Mouse (Mus musculus) CD4-positive, CD25-positive, alpha-beta regulatory T cell, adult 4 months (primary cell): ENCODE results near the gene Dpp3. TPM values are rescaled to one million over a fixed set of nuclear protein-coding genes. Genes with fewer than 3 reads are reported as not detected.
"Not testable (repeated sequence)": the region's sequence is repeated elsewhere in the genome, so short reads cannot be mapped to it uniquely, and the experiment has no call there.

ENCODE experiments used
- ATAC-seq: one replicate; pipeline ENCODE4 v1.8.0; 2017
- polyA plus RNA-seq, 2 experiments: library from polyadenylated mRNA; unstranded; fragments of 100-300 nt; shearing (Covaris generic); gene quantifications; one replicate each; pipeline ENCODE4 v1.2.1; 2017

Gene Dpp3
- 10 to 100 TPM; 39.4 to 67.8 TPM for polyA plus RNA-seq

DNA sequence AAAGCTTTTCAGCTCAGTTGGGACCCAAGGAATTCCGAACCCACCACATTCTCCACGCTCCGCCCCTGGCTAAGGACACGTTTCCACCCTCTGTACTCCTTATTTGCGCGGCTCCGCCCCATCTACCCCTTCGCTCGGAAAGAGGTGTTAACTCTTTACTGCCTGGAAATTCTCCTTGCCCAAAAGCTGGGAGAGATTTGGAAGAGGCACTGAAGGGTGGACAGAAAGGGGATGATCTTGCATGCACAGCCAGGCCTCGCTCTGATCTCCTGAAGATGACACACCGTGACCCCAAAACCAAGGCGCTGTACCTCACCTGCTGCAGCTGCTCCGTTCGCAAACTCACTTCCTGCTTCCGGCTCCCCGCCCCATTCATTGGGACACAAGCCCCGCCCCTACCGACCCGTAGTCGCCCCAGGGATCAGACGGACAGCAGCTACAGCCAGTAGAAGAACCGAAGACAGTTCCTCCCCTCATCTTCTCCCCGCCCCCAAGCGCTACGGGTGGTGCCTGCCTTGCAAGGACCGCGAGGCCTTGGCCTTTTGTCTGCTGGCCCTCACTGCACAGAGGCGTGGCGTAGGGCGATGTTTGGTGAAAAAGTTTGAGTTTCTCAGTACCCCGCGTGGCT, at the start of gene Dpp3:
Gene Dpp3, minus strand, starts transcription at position 384 of the 628 bp plus-strand sequence.
- ATAC-seq = peak; percentile 99

DNA sequence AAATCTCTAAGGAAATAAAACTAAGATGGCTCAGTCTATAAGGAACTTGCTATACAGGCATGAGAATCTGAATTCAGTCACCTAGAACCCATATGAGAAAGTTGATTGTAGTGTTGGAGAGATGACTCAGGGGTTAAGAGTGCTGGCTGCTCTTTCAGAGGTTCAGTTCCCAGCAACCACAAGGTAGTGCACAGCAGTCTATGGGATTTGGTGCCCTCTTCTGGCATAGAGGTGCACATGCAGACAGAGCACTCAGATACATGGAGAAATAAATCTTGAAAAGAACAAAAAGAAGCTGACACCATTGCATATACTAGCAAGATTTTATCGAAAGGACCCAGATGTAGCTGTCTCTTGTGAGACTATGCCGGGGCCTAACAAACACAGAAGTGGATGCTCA, 40.1 kb upstream of the Dpp3 start:
- no peak for ATAC-seq

- peak; percentile 99 for ATAC-seq
Observed at GRCm38 (mm10) chr19:4961928-4962601, 34.0 kb upstream of the Dpp3 start, which contains the start of gene Mrpl11. TSS of gene Mrpl11 (plus strand) at chr19:4962147.

DNA sequence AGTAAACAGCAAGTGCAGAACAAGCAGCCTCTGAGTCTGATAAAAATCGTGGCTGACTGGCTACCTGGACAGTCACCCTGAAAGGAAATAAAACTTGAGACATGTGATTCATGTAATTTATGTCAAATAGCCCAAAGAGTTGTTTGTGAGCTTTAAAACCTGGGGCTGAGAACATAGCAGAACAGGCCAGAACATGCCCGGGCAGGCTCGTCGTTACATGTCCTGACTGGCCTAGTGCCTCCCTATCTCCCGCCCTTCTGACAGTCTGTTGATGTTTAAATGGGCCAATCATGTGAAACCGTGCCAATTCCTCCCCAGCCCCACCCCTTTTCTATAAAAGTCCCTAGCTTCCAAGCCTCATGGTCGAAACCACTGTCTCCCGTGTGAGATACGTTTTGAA, 20.6 kb upstream of the Dpp3 start:
- ATAC-seq = not testable (repeated sequence)

- no peak for ATAC-seq
Observed at GRCm38 (mm10) chr19:4945540-4945939, 17.5 kb upstream of the Dpp3 start.

GRCm38 (mm10) chr19:4943253-4943588, 15.1 kb upstream of the Dpp3 start:
- ATAC-seq = no peak

DNA sequence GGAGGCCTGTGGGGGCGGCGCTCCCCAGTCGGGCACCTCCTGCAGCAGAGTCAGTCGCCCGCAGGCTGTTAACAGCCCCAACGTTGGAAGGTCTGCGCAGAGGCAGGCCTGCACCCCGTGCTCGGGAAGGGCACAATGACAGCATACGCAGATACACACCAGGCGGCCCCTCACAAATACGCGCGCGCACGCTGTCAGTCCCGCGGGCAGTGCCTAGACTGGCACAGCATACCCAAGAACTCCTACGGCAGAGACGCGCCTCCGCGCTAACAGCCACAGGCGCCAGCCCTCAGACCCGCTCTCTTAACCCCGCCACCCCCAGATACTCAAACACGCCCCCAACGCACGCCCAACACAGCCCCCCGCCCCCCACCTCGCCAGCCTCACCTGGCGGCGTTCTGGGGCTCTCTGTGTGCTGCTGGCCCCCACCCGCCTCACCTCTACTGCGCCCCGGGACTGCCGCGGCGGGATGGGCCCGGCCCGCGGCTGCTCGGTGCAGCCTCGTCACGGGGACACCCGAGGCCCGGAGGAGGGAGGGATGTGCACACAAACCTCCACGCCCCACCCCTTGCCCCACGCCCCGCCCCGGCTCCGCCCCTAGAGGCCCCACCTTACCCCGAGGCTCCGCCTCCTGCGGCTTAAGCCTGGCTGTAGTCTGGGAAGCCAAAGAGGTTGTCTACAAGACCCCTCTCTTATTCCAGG, 14.6 kb upstream of the Dpp3 start, which contains the start of gene Peli3:
Gene Peli3, minus strand, starts transcription at position 577 of the 702 bp plus-strand sequence.
- ATAC-seq = peak; percentile 89

GRCm38 (mm10) chr19:4937444-4938310, 9.6 kb upstream of the Dpp3 start:
- ATAC-seq = no peak

DNA sequence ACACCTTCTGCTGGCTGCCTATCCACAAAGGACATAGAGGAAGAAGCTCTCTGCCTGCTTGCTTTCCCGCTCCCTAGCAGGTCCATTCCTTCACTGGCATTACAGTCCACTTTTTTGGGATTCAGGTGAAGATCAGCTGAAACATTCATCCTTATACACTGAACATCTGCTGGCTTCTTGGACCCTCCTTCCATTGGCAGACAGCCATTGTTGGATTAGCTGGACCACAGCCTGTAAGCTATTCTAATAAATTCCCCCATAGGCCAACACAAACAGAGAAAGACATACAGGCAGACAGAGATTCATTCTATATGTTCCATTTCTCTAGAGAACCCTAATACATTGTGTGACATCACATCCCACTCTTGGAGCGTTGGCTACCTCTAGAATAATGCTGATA, 8.8 kb upstream of the Dpp3 start:
- no peak for ATAC-seq

- ATAC-seq = no peak
Observed at GRCm38 (mm10) chr19:4928781-4929180, 694 bp upstream of the Dpp3 start.

DNA sequence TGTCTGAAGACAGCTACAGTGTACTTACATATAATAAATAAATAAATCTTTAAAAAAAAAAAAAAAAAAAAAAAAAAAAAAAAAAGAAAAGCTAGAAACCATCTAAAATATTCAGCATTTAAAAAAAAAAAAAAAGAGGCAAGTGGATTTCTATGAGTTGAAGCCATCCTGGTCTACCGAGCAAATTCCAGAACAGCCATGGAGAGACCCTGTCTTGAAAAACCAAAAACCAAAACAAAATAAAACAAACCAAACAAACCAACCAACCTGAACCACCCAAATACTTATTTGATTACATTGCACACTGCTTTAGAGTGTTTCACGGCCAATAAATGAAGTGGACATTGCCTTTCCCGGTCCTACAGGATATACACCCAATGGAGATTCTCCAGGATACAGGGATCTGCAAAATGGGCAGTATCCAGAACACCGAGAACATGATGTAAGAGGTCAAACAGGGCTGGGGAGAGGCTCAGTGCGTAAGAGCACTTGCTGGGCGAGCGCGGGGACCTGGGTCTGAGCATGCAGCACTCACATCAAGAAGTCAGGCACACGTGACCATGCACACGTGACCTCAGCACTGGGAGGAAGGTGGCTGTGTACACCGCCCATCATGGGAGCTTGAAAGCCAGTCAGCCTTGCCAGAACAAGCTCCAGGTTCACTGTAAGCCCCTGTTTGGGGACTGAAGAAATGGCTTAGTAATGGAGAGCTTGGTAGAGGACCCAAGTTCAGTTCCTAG, 2.8 kb downstream of the Dpp3 start:
- ATAC-seq = no peak

DNA sequence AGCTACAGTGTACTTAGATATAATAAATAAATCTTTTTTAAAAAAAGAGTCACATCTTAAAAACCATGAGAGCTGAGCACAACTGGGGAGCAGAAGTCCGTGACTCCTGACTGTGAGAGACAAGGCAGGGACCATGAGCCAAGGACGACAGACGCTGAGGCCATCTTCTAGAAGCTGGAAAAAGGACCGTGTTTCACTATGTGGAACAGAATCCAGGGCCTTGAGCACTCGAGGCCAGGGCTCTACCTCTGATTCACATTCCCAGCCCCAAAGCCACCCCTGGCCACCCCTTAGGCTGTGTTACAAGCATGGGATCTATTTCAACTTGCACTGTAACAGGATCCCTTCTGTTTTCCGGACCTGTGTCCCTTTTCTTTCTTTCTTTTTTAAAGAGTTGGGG, 8.4 kb downstream of the Dpp3 start:
- ATAC-seq = no peak

- ATAC-seq = no peak
Observed at GRCm38 (mm10) chr19:4916827-4917226, 11.3 kb downstream of the Dpp3 start.

- no peak for ATAC-seq
Observed at GRCm38 (mm10) chr19:4915924-4916603, 12.0 kb downstream of the Dpp3 start.

- no peak for ATAC-seq
Observed at GRCm38 (mm10) chr19:4909376-4909775, 18.7 kb downstream of the Dpp3 start.

- no peak for ATAC-seq
Observed at GRCm38 (mm10) chr19:4908107-4908506, 20.0 kb downstream of the Dpp3 start.

DNA sequence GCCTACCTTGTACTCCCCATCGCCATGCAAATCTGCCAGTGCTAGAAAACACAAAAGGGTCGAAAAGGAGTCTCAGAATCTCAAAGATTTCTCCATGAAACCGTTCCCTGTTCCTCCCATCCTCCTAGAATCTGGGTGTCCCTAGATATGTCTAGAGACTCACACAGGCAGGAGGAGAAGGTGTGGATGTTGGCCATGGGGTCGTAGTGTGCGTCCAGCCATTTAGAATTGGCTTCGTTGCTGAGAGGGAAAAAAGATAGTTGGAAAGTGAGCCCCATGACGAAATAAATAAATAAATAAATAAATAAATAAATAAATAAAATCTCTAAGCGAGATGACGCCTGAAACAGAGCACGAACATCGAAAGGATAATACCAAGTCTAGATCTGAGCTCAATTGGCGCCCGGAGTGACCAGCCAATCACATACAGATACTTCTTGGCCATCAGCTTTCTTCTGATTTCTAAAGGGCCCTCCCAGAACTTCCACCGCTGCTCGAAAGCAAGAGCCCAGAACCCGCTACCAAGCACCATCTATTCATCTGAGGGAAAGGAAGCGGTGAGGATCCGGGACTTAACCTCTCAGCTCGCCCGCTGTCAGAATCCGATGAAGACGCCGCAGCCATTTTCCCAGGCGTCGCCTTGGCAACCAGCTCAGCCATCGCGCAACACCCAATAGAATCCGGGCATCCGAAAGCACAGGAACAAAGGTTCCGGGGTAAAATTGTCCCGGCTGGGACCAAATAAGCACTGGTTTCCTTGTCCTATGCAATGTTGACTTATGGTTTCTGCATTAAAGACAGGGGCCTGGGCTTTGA, 21.9 kb downstream of the Dpp3 start, which contains the start of gene Bbs1:
Gene Bbs1, minus strand, starts transcription at position 650 of the 816 bp plus-strand sequence.
- peak; percentile 97 for ATAC-seq

GRCm38 (mm10) chr19:4899888-4900287, 28.2 kb downstream of the Dpp3 start:
- no peak for ATAC-seq

- ATAC-seq = no peak
Observed at GRCm38 (mm10) chr19:4898972-4899371, 29.1 kb downstream of the Dpp3 start.

DNA sequence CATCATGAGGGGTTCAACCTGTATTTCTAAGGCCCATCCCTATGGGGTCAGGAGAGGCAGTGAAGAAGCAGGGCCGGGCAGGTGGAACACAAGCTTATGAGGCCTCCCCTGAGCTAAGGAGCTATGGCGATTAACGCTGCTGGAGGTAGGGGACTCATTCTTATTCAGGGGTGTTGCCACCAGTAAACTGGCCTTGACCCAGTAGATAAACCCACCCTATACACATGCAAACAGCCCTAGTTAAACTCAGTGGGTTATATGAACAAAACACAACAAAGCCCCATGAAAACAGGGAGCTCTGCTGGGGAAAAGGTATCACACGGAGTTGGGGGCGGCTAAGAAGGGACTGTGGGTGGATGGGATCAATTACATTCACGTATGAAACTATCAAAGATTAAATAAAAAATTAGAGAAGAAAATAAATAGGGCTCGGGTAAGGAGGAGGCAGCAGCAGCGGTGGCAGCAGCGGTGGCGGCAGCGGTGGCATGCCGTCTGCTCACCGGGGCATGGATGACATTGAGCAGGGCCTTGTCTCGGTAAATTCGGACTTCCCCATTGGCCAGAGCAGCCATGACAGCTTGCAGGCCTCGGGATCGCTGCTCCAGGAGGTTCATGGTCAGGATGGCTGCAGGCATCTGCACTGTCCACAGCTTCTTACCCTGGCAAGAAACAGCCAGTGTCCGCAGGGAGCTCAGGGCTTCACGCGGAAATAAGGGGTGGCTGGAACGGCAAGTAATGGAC, 31.1 kb downstream of the Dpp3 start:
- no peak for ATAC-seq
